Mouse (Mus musculus) thymus, postnatal 10 days (tissue): ENCODE measurements around the gene Gde1.
A peak's percentile ranks its signal among the peaks of the same experiment; 100 is the strongest.

Experiments
- DNase-seq, 2 experiments: peaks; one replicate each; pipeline ENCODE4 v3.0.0; 2021; ENCODE audit warnings: low spot score in 2 of 2

Gene Gde1

GRCm38 (mm10) chr7:118705101-118705961 lies at the start of gene Gde1:
Gde1 (minus strand) TSS chr7:118705778.
- DNase-seq = peak; percentile 87

GRCm38 (mm10) chr7:118751625-118752024 lies 46.0 kb upstream of the Gde1 start:
- DNase-seq = no peak

GRCm38 (mm10) chr7:118749706-118750105 lies 44.1 kb upstream of the Gde1 start:
- no peak for DNase-seq

- no peak for DNase-seq
Observed at GRCm38 (mm10) chr7:118747891-118748672, 42.5 kb upstream of the Gde1 start.

GRCm38 (mm10) chr7:118744766-118745165 lies 39.2 kb upstream of the Gde1 start:
- DNase-seq = no peak

- DNase-seq = no peak
Observed at GRCm38 (mm10) chr7:118742278-118742677, 36.7 kb upstream of the Gde1 start.

GRCm38 (mm10) chr7:118740532-118741338 lies 35.2 kb upstream of the Gde1 start:
- DNase-seq = peak; percentile 86 to 93

GRCm38 (mm10) chr7:118739975-118740531 lies 34.5 kb upstream of the Gde1 start, which contains the start of gene Vps35l:
Vps35l (plus strand) TSS chr7:118740226.
- peak; percentile 75 to 90 for DNase-seq

GRCm38 (mm10) chr7:118738730-118739129 lies 33.2 kb upstream of the Gde1 start:
- no peak for DNase-seq

- no peak for DNase-seq
Observed at GRCm38 (mm10) chr7:118733225-118733624, 27.6 kb upstream of the Gde1 start.

GRCm38 (mm10) chr7:118731781-118732180 lies 26.2 kb upstream of the Gde1 start:
- DNase-seq = no peak

- no peak for DNase-seq
Observed at GRCm38 (mm10) chr7:118728846-118729587, 23.4 kb upstream of the Gde1 start.

- no peak for DNase-seq
Observed at GRCm38 (mm10) chr7:118725459-118725858, 19.9 kb upstream of the Gde1 start.

GRCm38 (mm10) chr7:118723927-118724326 lies 18.3 kb upstream of the Gde1 start:
- no peak for DNase-seq

- no peak for DNase-seq
Observed at GRCm38 (mm10) chr7:118718066-118718465, 12.5 kb upstream of the Gde1 start.

GRCm38 (mm10) chr7:118714873-118715272 lies 9.3 kb upstream of the Gde1 start:
- no peak for DNase-seq

- peak; percentile 89 to 90 for DNase-seq
Observed at GRCm38 (mm10) chr7:118712228-118713173, 6.9 kb upstream of the Gde1 start, which contains the start of gene Ccp110. Ccp110 (plus strand) TSS chr7:118712552.

GRCm38 (mm10) chr7:118710776-118711175 lies 5.2 kb upstream of the Gde1 start:
- DNase-seq = no peak

GRCm38 (mm10) chr7:118708002-118708401 lies 2.4 kb upstream of the Gde1 start:
- no peak for DNase-seq

GRCm38 (mm10) chr7:118707216-118707615 lies 1.6 kb upstream of the Gde1 start:
- no peak for DNase-seq
